Mouse (Mus musculus) lung, postnatal 0 days (tissue): Measurements from ENCODE around the gene Dgcr8.

Experiments used
- CTCF ChIP-seq: IDR thresholded peaks from 2 replicates; pipeline ENCODE4 v1.5.1; 2016; ENCODE audit warnings: antibody characterized with exemption, mild to moderate bottlenecking
- EP300 ChIP-seq: IDR thresholded peaks from 2 replicates; pipeline ENCODE4 v1.6.1; 2016; ENCODE audit warnings: antibody characterized with exemption, mild to moderate bottlenecking, control low read depth

DNA sequence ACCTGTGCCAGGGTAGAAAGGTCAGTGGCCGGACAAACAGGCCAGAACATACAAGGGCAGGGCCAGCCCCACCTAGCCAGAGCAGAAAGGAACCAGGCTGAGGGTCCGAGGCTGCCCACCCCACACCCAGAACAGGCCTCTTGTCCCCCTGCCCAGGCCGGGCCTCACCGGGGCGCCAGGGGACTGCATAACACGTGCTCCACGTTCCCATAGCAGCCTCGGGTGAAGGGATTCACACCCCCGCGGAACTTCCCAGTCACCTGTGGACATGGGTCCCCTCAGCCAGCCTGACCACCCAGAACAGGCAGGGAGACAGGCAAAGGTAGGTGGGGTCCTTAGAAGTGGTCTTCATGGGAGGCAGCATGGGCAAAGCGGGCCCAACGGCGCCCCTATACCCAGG is 61.9 kb downstream of the Dgcr8 start:
- TF ChIP-seq CTCF = no peak
- no peak for TF ChIP-seq EP300
